Comparison of ENCODE assay signal across 28 mouse cellular contexts in the genomic region with DNA sequence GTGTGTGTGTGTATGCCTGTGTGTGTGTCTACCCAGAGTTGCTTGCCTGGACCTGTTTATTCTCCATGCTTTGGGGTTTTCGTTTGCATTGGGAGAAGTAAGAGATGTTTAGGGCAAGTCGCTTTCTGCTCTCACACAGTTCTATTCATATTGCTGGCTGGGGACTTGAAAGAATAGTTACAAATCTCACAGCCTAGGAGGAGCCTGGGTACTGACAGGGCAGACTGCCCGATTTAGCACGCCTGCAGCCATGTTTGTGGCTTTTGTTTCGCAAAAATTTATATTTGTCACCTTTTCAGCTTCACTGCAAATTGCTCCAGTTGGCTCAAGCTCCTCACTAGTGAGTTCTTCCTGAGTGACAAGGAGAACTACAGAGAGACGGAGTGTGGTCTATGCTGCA. TPM values are rescaled to one million over a fixed set of nuclear protein-coding genes. Genes with fewer than 3 reads are reported as not detected.
A peak's percentile ranks its signal among the peaks of the same experiment; 100 is the strongest.
DNase-seq lines count a peak whose midpoint lies in the region; ATAC-seq lines count a peak whose summit lies in the region.
"Had no signal": no experiment of that assay in that cellular context is flagged by ENCODE, and none has a peak within 500 bp of the region (broad histone marks: within the 10 kb centered on the region; RNA-seq: fewer than 3 reads in every experiment).

No protein-coding gene starts in this region.

- peak overlapping the region; percentile 12; the same call in 1 of the 2 replicates for H3K27ac ChIP-seq in hindbrain, embryonic 13.5 days
- H3K27ac ChIP-seq in hindbrain, embryonic 11.5 days (ENCODE audit: low read depth, low read length) = no peak overlapping the region
- H3K27ac ChIP-seq in neural tube, embryonic 11.5 days (ENCODE audit: low read depth, low read length) = no peak overlapping the region
- H3K27ac ChIP-seq in neural tube, embryonic 15.5 days (replicated peaks) = no peak overlapping the region
- H3K27ac ChIP-seq in neural tube, embryonic 13.5 days (replicated peaks) = peak overlapping the region; percentile 33; the same call in 1 of the 2 replicates
- H3K27ac ChIP-seq: forebrain, embryonic 10.5 days; heart, adult 2 months; heart, embryonic 13.5 days; kidney, postnatal 0 days; limb, embryonic 13.5 days; liver, embryonic 12.5 days; midbrain, embryonic 12.5 days; stomach, postnatal 0 days had no signal

- 57% methylated on average over 6 of the region's 6 CpGs for WGBS in hindbrain, embryonic 13.5 days
- WGBS in hindbrain, embryonic 11.5 days = 73% methylated on average over 6 of the region's 6 CpGs
- WGBS in neural tube, embryonic 11.5 days = 54% methylated on average over 6 of the region's 6 CpGs
- WGBS in neural tube, embryonic 15.5 days = 33% methylated on average over 6 of the region's 6 CpGs
- 35% methylated on average over 6 of the region's 6 CpGs for WGBS in neural tube, embryonic 13.5 days

- H3K27me3 ChIP-seq in hindbrain, embryonic 13.5 days = no peaks in the 10 kb centered on the region
- H3K27me3 ChIP-seq in hindbrain, embryonic 11.5 days (ENCODE audit: control insufficient read depth, insufficient read depth, low read length) = no peaks in the 10 kb centered on the region
- no peaks in the 10 kb centered on the region for H3K27me3 ChIP-seq in neural tube, embryonic 11.5 days (ENCODE audit: control insufficient read depth, insufficient read depth, low read length)
- H3K27me3 ChIP-seq in neural tube, embryonic 15.5 days (replicated peaks) = no peaks in the 10 kb centered on the region
- no peaks in the 10 kb centered on the region for H3K27me3 ChIP-seq in neural tube, embryonic 13.5 days
- H3K27me3 ChIP-seq: heart, embryonic 13.5 days; limb, embryonic 13.5 days; liver, embryonic 12.5 days; midbrain, embryonic 12.5 days had no signal

- no peak for ATAC-seq in hindbrain, embryonic 13.5 days (ENCODE audit: low FRiP score)
- ATAC-seq in hindbrain, embryonic 11.5 days (ENCODE audit: low FRiP score) = no peak
- ATAC-seq in neural tube, embryonic 11.5 days (ENCODE audit: insufficient read depth, low FRiP score, low TSS enrichment) = peak; percentile 20; the same call in 1 of the 2 replicates
- no peak; the same call in 1 of the 2 replicates for ATAC-seq in neural tube, embryonic 15.5 days (ENCODE audit: low FRiP score)
- peak; percentile 54; the same call in 1 of the 2 replicates for ATAC-seq in neural tube, embryonic 13.5 days (ENCODE audit: low read depth)
- ATAC-seq: intestine, postnatal 0 days; liver, embryonic 12.5 days had no signal

- H3K4me1 ChIP-seq in hindbrain, embryonic 13.5 days (replicated peaks) = peaks cover 13% of the 10 kb centered on the region
- H3K4me1 ChIP-seq in hindbrain, embryonic 11.5 days (replicated peaks; ENCODE audit: control insufficient read depth, insufficient read depth, low read length) = no peaks in the 10 kb centered on the region
- no peaks in the 10 kb centered on the region for H3K4me1 ChIP-seq in neural tube, embryonic 11.5 days (ENCODE audit: control insufficient read depth, insufficient read depth, low read length)
- peaks cover 14% of the 10 kb centered on the region for H3K4me1 ChIP-seq in neural tube, embryonic 15.5 days
- H3K4me1 ChIP-seq in neural tube, embryonic 13.5 days (replicated peaks) = peaks cover 23% of the 10 kb centered on the region
- H3K4me1 ChIP-seq: forebrain, embryonic 10.5 days; heart, embryonic 13.5 days; limb, embryonic 13.5 days; liver, embryonic 12.5 days; midbrain, embryonic 12.5 days had no signal

- no peak for DNase-seq in hindbrain, embryonic 11.5 days (ENCODE audit: low spot score)
- no peak for DNase-seq in neural tube, embryonic 11.5 days (ENCODE audit: low spot score)
- peak; percentile 14 for DNase-seq in brain, adult 2 months (ENCODE audit: low read depth, low spot score)
- no peak for DNase-seq in heart, postnatal 36 days
- DNase-seq: adrenal gland, postnatal 14 days; cerebellum, postnatal 25 days; gastrocnemius, postnatal 25 days; heart, adult 2 months; heart, postnatal 14 days; lung, adult 18-20 months; lung, postnatal 10 days; thymus, adult 2 months; thymus, postnatal 4 days had no signal

- no peaks in the 10 kb centered on the region for H3K36me3 ChIP-seq in hindbrain, embryonic 13.5 days
- H3K36me3 ChIP-seq in hindbrain, embryonic 11.5 days (ENCODE audit: control insufficient read depth, insufficient read depth, low read length) = no peaks in the 10 kb centered on the region
- H3K36me3 ChIP-seq in neural tube, embryonic 11.5 days (ENCODE audit: control insufficient read depth, insufficient read depth, low read length) = no peaks in the 10 kb centered on the region
- no peaks in the 10 kb centered on the region for H3K36me3 ChIP-seq in neural tube, embryonic 15.5 days
- no peaks in the 10 kb centered on the region for H3K36me3 ChIP-seq in neural tube, embryonic 13.5 days
- H3K36me3 ChIP-seq: forebrain, embryonic 10.5 days; heart, embryonic 13.5 days; limb, embryonic 13.5 days; liver, embryonic 12.5 days; midbrain, embryonic 12.5 days had no signal

- no peak overlapping the region for H3K4me2 ChIP-seq in hindbrain, embryonic 13.5 days
- H3K4me2 ChIP-seq in hindbrain, embryonic 11.5 days (replicated peaks; ENCODE audit: low read depth, low read length) = no peak overlapping the region
- H3K4me2 ChIP-seq in neural tube, embryonic 11.5 days (ENCODE audit: low read depth) = no peak overlapping the region
- H3K4me2 ChIP-seq in neural tube, embryonic 15.5 days = no peak overlapping the region
- no peak overlapping the region for H3K4me2 ChIP-seq in neural tube, embryonic 13.5 days
- H3K4me2 ChIP-seq: heart, embryonic 13.5 days; limb, embryonic 13.5 days; liver, embryonic 12.5 days; midbrain, embryonic 12.5 days had no signal

- no peak overlapping the region for H3K9ac ChIP-seq in hindbrain, embryonic 13.5 days
- H3K9ac ChIP-seq in hindbrain, embryonic 11.5 days (ENCODE audit: low read depth, low read length) = no peak overlapping the region
- H3K9ac ChIP-seq in neural tube, embryonic 11.5 days (ENCODE audit: low read length) = no peak overlapping the region
- H3K9ac ChIP-seq in neural tube, embryonic 15.5 days (replicated peaks) = no peak overlapping the region
- H3K9ac ChIP-seq in neural tube, embryonic 13.5 days = no peak overlapping the region
- H3K9ac ChIP-seq: heart, embryonic 13.5 days; limb, embryonic 13.5 days; liver, embryonic 12.5 days; midbrain, embryonic 12.5 days had no signal

- no peaks in the 10 kb centered on the region for H3K9me3 ChIP-seq in hindbrain, embryonic 13.5 days
- H3K9me3 ChIP-seq in hindbrain, embryonic 11.5 days (ENCODE audit: control insufficient read depth, low read length) = no peaks in the 10 kb centered on the region
- no peaks in the 10 kb centered on the region for H3K9me3 ChIP-seq in neural tube, embryonic 11.5 days (ENCODE audit: control insufficient read depth, low read length)
- no peaks in the 10 kb centered on the region for H3K9me3 ChIP-seq in neural tube, embryonic 15.5 days (replicated peaks)
- no peaks in the 10 kb centered on the region for H3K9me3 ChIP-seq in neural tube, embryonic 13.5 days
- H3K9me3 ChIP-seq: forebrain, embryonic 10.5 days; heart, embryonic 13.5 days; limb, embryonic 13.5 days; liver, embryonic 12.5 days; midbrain, embryonic 12.5 days had no signal

- intact Hi-C loops in heart, postnatal 36 days (cut with DNase I) = no loop called here

- no peak overlapping the region for H3K4me3 ChIP-seq in hindbrain, embryonic 13.5 days
- no peak overlapping the region for H3K4me3 ChIP-seq in hindbrain, embryonic 11.5 days (ENCODE audit: low read depth, low read length)
- no peak overlapping the region for H3K4me3 ChIP-seq in neural tube, embryonic 11.5 days (ENCODE audit: low read depth, low read length)
- no peak overlapping the region for H3K4me3 ChIP-seq in neural tube, embryonic 15.5 days (replicated peaks)
- H3K4me3 ChIP-seq in neural tube, embryonic 13.5 days = no peak overlapping the region
- H3K4me3 ChIP-seq: forebrain, embryonic 10.5 days; heart, adult 2 months; heart, embryonic 13.5 days; limb, embryonic 13.5 days; liver, embryonic 12.5 days; midbrain, embryonic 12.5 days had no signal

RNA-seq across cellular contexts. Expression of a gene that starts 14.4 kb away (rescaled TPM):
- polyA plus RNA-seq in hindbrain, embryonic 13.5 days (2015; fragmentation: Nextera tagmentation; extraction: Ambion mirVana) = 0.18 and 0.19 TPM in 2 replicates
- not detected in 2 replicates for polyA plus RNA-seq in hindbrain, embryonic 11.5 days (2014; fragmentation: Nextera tagmentation; extraction: Ambion mirVana)
- not detected in 2 replicates for polyA plus RNA-seq in neural tube, embryonic 11.5 days (2014; fragmentation: Nextera tagmentation; extraction: Ambion mirVana)
- 0.28 and 0.45 TPM in 2 replicates for polyA plus RNA-seq in neural tube, embryonic 15.5 days (2015; fragmentation: Nextera tagmentation; extraction: Ambion mirVana)
- 0.22 TPM in 1 of 2 replicates, not detected in the other for polyA plus RNA-seq in neural tube, embryonic 13.5 days (2015; fragmentation: Nextera tagmentation; extraction: Ambion mirVana)
- not detected for total RNA-seq in heart, postnatal 36 days (2021)
- total RNA-seq: adrenal gland, postnatal 14 days; gastrocnemius, postnatal 25 days; heart, adult 2 months had no signal
- polyA plus RNA-seq: heart, adult 2 months; heart, embryonic 13.5 days; intestine, postnatal 0 days; kidney, postnatal 0 days; liver, embryonic 12.5 days; midbrain, embryonic 12.5 days; small intestine, adult 2 months; stomach, postnatal 0 days had no signal

RNA-seq across cellular contexts. Expression of a gene that starts 14.9 kb away (rescaled TPM):
- not detected in 2 replicates for polyA plus RNA-seq in hindbrain, embryonic 13.5 days (2015; fragmentation: Nextera tagmentation; extraction: Ambion mirVana)
- not detected in 2 replicates for polyA plus RNA-seq in hindbrain, embryonic 11.5 days (2014; fragmentation: Nextera tagmentation; extraction: Ambion mirVana)
- not detected in 2 replicates for polyA plus RNA-seq in neural tube, embryonic 11.5 days (2014; fragmentation: Nextera tagmentation; extraction: Ambion mirVana)
- not detected in 2 replicates for polyA plus RNA-seq in neural tube, embryonic 15.5 days (2015; fragmentation: Nextera tagmentation; extraction: Ambion mirVana)
- not detected in 2 replicates for polyA plus RNA-seq in neural tube, embryonic 13.5 days (2015; fragmentation: Nextera tagmentation; extraction: Ambion mirVana)
- not detected for total RNA-seq in heart, postnatal 36 days (2021)
- total RNA-seq: adrenal gland, postnatal 14 days; heart, adult 2 months; heart, postnatal 14 days; layer of hippocampus, postnatal 14 days; left cerebral cortex, postnatal 14 days had no signal
- polyA plus RNA-seq: embryonic facial prominence, embryonic 14.5 days; forebrain, embryonic 10.5 days; heart, adult 2 months; heart, embryonic 13.5 days; intestine, postnatal 0 days; kidney, postnatal 0 days; limb, embryonic 13.5 days; liver, embryonic 12.5 days; midbrain, embryonic 12.5 days; small intestine, adult 2 months; stomach, postnatal 0 days had no signal

RNA-seq across cellular contexts. Expression of a gene that starts 19.8 kb away (rescaled TPM):
- polyA plus RNA-seq in hindbrain, embryonic 13.5 days (2015; fragmentation: Nextera tagmentation; extraction: Ambion mirVana) = 0.56 and 0.96 TPM in 2 replicates
- 0.06 and 0.21 TPM in 2 replicates for polyA plus RNA-seq in hindbrain, embryonic 11.5 days (2014; fragmentation: Nextera tagmentation; extraction: Ambion mirVana)
- polyA plus RNA-seq in neural tube, embryonic 11.5 days (2014; fragmentation: Nextera tagmentation; extraction: Ambion mirVana) = 0.15 and 0.51 TPM in 2 replicates
- 0.78 and 1.5 TPM in 2 replicates for polyA plus RNA-seq in neural tube, embryonic 15.5 days (2015; fragmentation: Nextera tagmentation; extraction: Ambion mirVana)
- 0.62 and 1.1 TPM in 2 replicates for polyA plus RNA-seq in neural tube, embryonic 13.5 days (2015; fragmentation: Nextera tagmentation; extraction: Ambion mirVana)
- total RNA-seq in heart, postnatal 36 days (2021) = 100 to 1,000 TPM; 213 to 241 TPM
- polyA plus RNA-seq: limb, embryonic 13.5 days; midbrain, embryonic 12.5 days; small intestine, adult 2 months had no signal

RNA-seq across cellular contexts. Expression of a gene that starts 51.7 kb away (rescaled TPM):
- 1.2 and 1.4 TPM in 2 replicates for polyA plus RNA-seq in hindbrain, embryonic 13.5 days (2015; fragmentation: Nextera tagmentation; extraction: Ambion mirVana)
- polyA plus RNA-seq in hindbrain, embryonic 11.5 days (2014; fragmentation: Nextera tagmentation; extraction: Ambion mirVana) = 0.18 and 0.34 TPM in 2 replicates
- 0.32 and 0.70 TPM in 2 replicates for polyA plus RNA-seq in neural tube, embryonic 11.5 days (2014; fragmentation: Nextera tagmentation; extraction: Ambion mirVana)
- polyA plus RNA-seq in neural tube, embryonic 15.5 days (2015; fragmentation: Nextera tagmentation; extraction: Ambion mirVana) = 5.9 and 7.2 TPM in 2 replicates
- 1.7 and 1.8 TPM in 2 replicates for polyA plus RNA-seq in neural tube, embryonic 13.5 days (2015; fragmentation: Nextera tagmentation; extraction: Ambion mirVana)
- 1 to 10 TPM; 1.2 to 1.3 TPM for total RNA-seq in heart, postnatal 36 days (2021)

RNA-seq across cellular contexts. Expression of a gene that starts 51.9 kb away (rescaled TPM):
- polyA plus RNA-seq in hindbrain, embryonic 13.5 days (2015; fragmentation: Nextera tagmentation; extraction: Ambion mirVana) = 0.90 and 1.5 TPM in 2 replicates
- 1.0 and 1.1 TPM in 2 replicates for polyA plus RNA-seq in hindbrain, embryonic 11.5 days (2014; fragmentation: Nextera tagmentation; extraction: Ambion mirVana)
- polyA plus RNA-seq in neural tube, embryonic 11.5 days (2014; fragmentation: Nextera tagmentation; extraction: Ambion mirVana) = 1.1 and 1.4 TPM in 2 replicates
- 3.2 TPM in 2 replicates for polyA plus RNA-seq in neural tube, embryonic 15.5 days (2015; fragmentation: Nextera tagmentation; extraction: Ambion mirVana)
- polyA plus RNA-seq in neural tube, embryonic 13.5 days (2015; fragmentation: Nextera tagmentation; extraction: Ambion mirVana) = 1.2 TPM in 2 replicates
- total RNA-seq in heart, postnatal 36 days (2021) = 10 to 100 TPM; 15.3 to 15.5 TPM

Comparison
In these comparisons a context has a peak if more than half of its experiments do, and no peak if none do; other contexts are left out.
1. ATAC-seq: peak in neural tube, embryonic 11.5 days (single experiment) and neural tube, embryonic 13.5 days (single experiment); none in hindbrain, embryonic 13.5 days (single experiment), hindbrain, embryonic 11.5 days (single experiment) and neural tube, embryonic 15.5 days (single experiment).
2. H3K27ac ChIP-seq: peak in hindbrain, embryonic 13.5 days (single experiment) and neural tube, embryonic 13.5 days (single experiment); none in hindbrain, embryonic 11.5 days (single experiment), neural tube, embryonic 11.5 days (single experiment) and neural tube, embryonic 15.5 days (single experiment).